Mouse (Mus musculus): ENCODE data around the gene Mpzl2. TPM values are rescaled to one million over a fixed set of nuclear protein-coding genes. Genes with fewer than 3 reads are reported as not detected.

Mpzl2 gene
- polyA plus RNA-seq, 1 experiment from 2014 or later: 0.59 TPM

- ATAC-seq (ENCODE audit: low read depth): no peak
- peak overlapping the region; percentile 21; the same call in 1 of the 2 replicates for H3K4me2 ChIP-seq
These were observed 657 bp downstream of the Mpzl2 start for GRCm38 (mm10) chr9:45040066-45040845.

GRCm38 (mm10) chr9:45041131-45041838, 1.7 kb downstream of the Mpzl2 start:
- Histone ChIP-seq H3K27me3 (peaks cover 79% of the 10 kb centered on the region), H3K4me3 (no peak overlapping the region), H3K9ac (no peak overlapping the region), H3K9me3 (no peaks in the 10 kb centered on the region), H3K27ac (replicated peaks) (no peak overlapping the region), H3K4me2 (peak overlapping the region; percentile 21; the same call in 1 of the 2 replicates), H3K36me3 (no peaks in the 10 kb centered on the region), H3K4me1 (replicated peaks) (peaks cover 10% of the 10 kb centered on the region; the same call in 1 of the 2 replicates)
- WGBS: 25% methylated on average over 14 of the region's 17 CpGs
- ATAC-seq (ENCODE audit: low read depth): no peak

More at GRCm38 (mm10) chr9:45040066-45040845, 657 bp downstream of the Mpzl2 start:
- H3K36me3 ChIP-seq: no peaks in the 10 kb centered on the region
- no peak overlapping the region for H3K9ac ChIP-seq
- H3K27ac ChIP-seq (replicated peaks): no peak overlapping the region
- 16% methylated on average over 14 of the region's 14 CpGs for WGBS
- peaks cover 79% of the 10 kb centered on the region for H3K27me3 ChIP-seq
- H3K4me1 ChIP-seq (replicated peaks): peaks cover 10% of the 10 kb centered on the region; the same call in 1 of the 2 replicates
- no peak overlapping the region for H3K4me3 ChIP-seq
- no peaks in the 10 kb centered on the region for H3K9me3 ChIP-seq

GRCm38 (mm10) chr9:45042056-45042720, 2.6 kb downstream of the Mpzl2 start:
- H3K9ac ChIP-seq: no peak overlapping the region
- H3K9me3 ChIP-seq: no peaks in the 10 kb centered on the region
- H3K4me2 ChIP-seq: peak overlapping the region; percentile 21; the same call in 1 of the 2 replicates
- H3K27me3 ChIP-seq: peaks cover 78% of the 10 kb centered on the region
- 0 out of 2 replicates have a peak overlapping the region, but pooled peaks have one; percentile 11 for H3K4me3 ChIP-seq
- peaks cover 10% of the 10 kb centered on the region; the same call in 1 of the 2 replicates for H3K4me1 ChIP-seq (replicated peaks)
- no peak for ATAC-seq (ENCODE audit: low read depth)
- WGBS: 4% methylated on average over 20 of the region's 20 CpGs
- no peak overlapping the region for H3K27ac ChIP-seq (replicated peaks)
- no peaks in the 10 kb centered on the region for H3K36me3 ChIP-seq

- peaks cover 75% of the 10 kb centered on the region for H3K27me3 ChIP-seq
- no peak overlapping the region for H3K9ac ChIP-seq
- WGBS: 1% methylated on average over 10 of the region's 10 CpGs
- peak overlapping the region; percentile 21; the same call in 1 of the 2 replicates for H3K4me2 ChIP-seq
- H3K4me3 ChIP-seq: 0 out of 2 replicates have a peak overlapping the region, but pooled peaks have one; percentile 11
- H3K9me3 ChIP-seq: no peaks in the 10 kb centered on the region
- H3K27ac ChIP-seq (replicated peaks): no peak overlapping the region
- no peaks in the 10 kb centered on the region for H3K36me3 ChIP-seq
- peaks cover 10% of the 10 kb centered on the region; the same call in 1 of the 2 replicates for H3K4me1 ChIP-seq (replicated peaks)
- no peak for ATAC-seq (ENCODE audit: low read depth)
These were observed 3.3 kb downstream of the Mpzl2 start for GRCm38 (mm10) chr9:45042947-45043346.

GRCm38 (mm10) chr9:45046973-45047372, 7.4 kb downstream of the Mpzl2 start:
- Histone ChIP-seq H3K4me3 (no peak overlapping the region), H3K9ac (no peak overlapping the region), H3K27ac (replicated peaks) (no peak overlapping the region), H3K9me3 (no peaks in the 10 kb centered on the region), H3K4me2 (no peak overlapping the region), H3K4me1 (replicated peaks) (no peaks in the 10 kb centered on the region), H3K36me3 (no peaks in the 10 kb centered on the region), H3K27me3 (peaks cover 57% of the 10 kb centered on the region)
- ATAC-seq (ENCODE audit: low read depth): no peak
- 92% methylated on average over 16 of the region's 16 CpGs for WGBS

GRCm38 (mm10) chr9:45048511-45048910, 8.9 kb downstream of the Mpzl2 start:
- Histone ChIP-seq H3K4me3 (no peak overlapping the region), H3K36me3 (no peaks in the 10 kb centered on the region), H3K4me2 (no peak overlapping the region), H3K27me3 (peaks cover 54% of the 10 kb centered on the region), H3K9ac (no peak overlapping the region), H3K4me1 (replicated peaks) (no peaks in the 10 kb centered on the region), H3K9me3 (no peaks in the 10 kb centered on the region), H3K27ac (replicated peaks) (no peak overlapping the region)
- WGBS: 30% methylated on average over 4 of the region's 4 CpGs
- ATAC-seq (ENCODE audit: low read depth): no peak

GRCm38 (mm10) chr9:45049731-45050130, 10.1 kb downstream of the Mpzl2 start:
- Histone ChIP-seq H3K4me2 (no peak overlapping the region), H3K9ac (no peak overlapping the region), H3K9me3 (no peaks in the 10 kb centered on the region), H3K4me1 (replicated peaks) (0 out of 2 replicates have a peak, but pooled peaks cover 5% of the 10 kb centered on the region), H3K36me3 (no peaks in the 10 kb centered on the region), H3K27me3 (peaks cover 48% of the 10 kb centered on the region), H3K4me3 (no peak overlapping the region), H3K27ac (replicated peaks) (no peak overlapping the region)
- no peak for ATAC-seq (ENCODE audit: low read depth)
- WGBS: 95% methylated on average over 1 of the region's 1 CpGs

- Histone ChIP-seq H3K4me3 (no peak overlapping the region), H3K9me3 (no peaks in the 10 kb centered on the region), H3K4me1 (replicated peaks) (0 out of 2 replicates have a peak, but pooled peaks cover 5% of the 10 kb centered on the region), H3K36me3 (no peaks in the 10 kb centered on the region), H3K9ac (no peak overlapping the region), H3K27ac (replicated peaks) (no peak overlapping the region), H3K4me2 (no peak overlapping the region), H3K27me3 (peaks cover 43% of the 10 kb centered on the region)
- 87% methylated on average over 2 of the region's 2 CpGs for WGBS
- no peak for ATAC-seq (ENCODE audit: low read depth)
These were observed 10.7 kb downstream of the Mpzl2 start for GRCm38 (mm10) chr9:45050301-45050700.

GRCm38 (mm10) chr9:45055082-45055713, 15.6 kb downstream of the Mpzl2 start, which contains the start of gene Mpzl3:
Mpzl3 (plus strand) TSS chr9:45055186.
- H3K4me1 ChIP-seq (replicated peaks): 0 out of 2 replicates have a peak, but pooled peaks cover 5% of the 10 kb centered on the region
- under 1% methylated on average over 33 of the region's 33 CpGs for WGBS
- H3K4me2 ChIP-seq: peak within 1 kb of the TSS; percentile 65
- peak; percentile 99 for ATAC-seq (ENCODE audit: low read depth)
- peak within 1 kb of the TSS; percentile 71 for H3K9ac ChIP-seq
- peak within 1 kb of the TSS; percentile 100 for H3K27ac ChIP-seq (replicated peaks)
- peaks cover 65% of the 10 kb centered on the region for H3K27me3 ChIP-seq
- no peaks in the 10 kb centered on the region for H3K9me3 ChIP-seq
- no peaks in the 10 kb centered on the region for H3K36me3 ChIP-seq
- H3K4me3 ChIP-seq: peak within 1 kb of the TSS; percentile 67

- WGBS: 59% methylated on average over 5 of the region's 5 CpGs
- Histone ChIP-seq H3K9ac (no peak overlapping the region), H3K4me3 (no peak overlapping the region), H3K4me2 (no peak overlapping the region), H3K36me3 (no peaks in the 10 kb centered on the region), H3K27ac (replicated peaks) (no peak overlapping the region), H3K27me3 (peaks cover 56% of the 10 kb centered on the region), H3K4me1 (replicated peaks) (0 out of 2 replicates have a peak, but pooled peaks cover 5% of the 10 kb centered on the region), H3K9me3 (no peaks in the 10 kb centered on the region)
- no peak for ATAC-seq (ENCODE audit: low read depth)
These were observed 18.8 kb downstream of the Mpzl2 start for GRCm38 (mm10) chr9:45058304-45058940.

GRCm38 (mm10) chr9:45060151-45060550, 20.6 kb downstream of the Mpzl2 start:
- Histone ChIP-seq H3K36me3 (no peaks in the 10 kb centered on the region), H3K27ac (replicated peaks) (no peak overlapping the region), H3K9me3 (no peaks in the 10 kb centered on the region), H3K4me3 (no peak overlapping the region), H3K27me3 (peaks cover 50% of the 10 kb centered on the region), H3K4me2 (no peak overlapping the region), H3K9ac (no peak overlapping the region), H3K4me1 (replicated peaks) (no peaks in the 10 kb centered on the region)
- no peak for ATAC-seq (ENCODE audit: low read depth)
- 53% methylated on average over 7 of the region's 7 CpGs for WGBS

Measured in neural tube, embryonic 13.5 days (tissue).